Mouse (Mus musculus): ENCODE data around the gene Aebp1. TPM values are rescaled to one million over a fixed set of nuclear protein-coding genes. Genes with fewer than 3 reads are reported as not detected.

The Aebp1 gene
- total and polyA plus RNA-seq, 2 experiments from 2014 or later: 24.9 to 33.3 TPM

- H3K36me3 ChIP-seq (ENCODE audit: insufficient read depth, low read length): no peaks in the 10 kb centered on the region
- H3K9ac ChIP-seq (replicated peaks; ENCODE audit: low read length): no peak overlapping the region
- H3K4me1 ChIP-seq (ENCODE audit: insufficient read depth, low read length): no peaks in the 10 kb centered on the region; the same call in 1 of the 2 replicates
- no peak for TF ChIP-seq CTCF (IDR thresholded peaks at IDR 0.05; ENCODE audit: low read depth)
- no peak overlapping the region for H3K27ac ChIP-seq
- H3K4me3 ChIP-seq (ENCODE audit: low read length): no peak overlapping the region
- no peaks in the 10 kb centered on the region for H3K9me3 ChIP-seq (ENCODE audit: low read length)
- no peak for DNase-seq (ENCODE audit: low spot score)
- WGBS: 76% methylated on average over 8 of the region's 8 CpGs
- H3K4me2 ChIP-seq (ENCODE audit: low read depth, low read length): no peak overlapping the region
- no peaks in the 10 kb centered on the region for H3K27me3 ChIP-seq (ENCODE audit: insufficient read depth, low read length)
- no peak for ATAC-seq
These were observed 54.4 kb downstream of the Aebp1 start for GRCm38 (mm10) chr11:5916178-5916548.

- Histone ChIP-seq H3K36me3 (ENCODE audit: insufficient read depth, low read length) (no peaks in the 10 kb centered on the region), H3K27ac (no peak overlapping the region), H3K9ac (replicated peaks; ENCODE audit: low read length) (no peak overlapping the region), H3K9me3 (ENCODE audit: low read length) (no peaks in the 10 kb centered on the region), H3K27me3 (ENCODE audit: insufficient read depth, low read length) (no peaks in the 10 kb centered on the region), H3K4me1 (ENCODE audit: insufficient read depth, low read length) (no peaks in the 10 kb centered on the region; the same call in 1 of the 2 replicates), H3K4me3 (ENCODE audit: low read length) (no peak overlapping the region), H3K4me2 (ENCODE audit: low read depth, low read length) (no peak overlapping the region)
- no peak for TF ChIP-seq CTCF (IDR thresholded peaks at IDR 0.05; ENCODE audit: low read depth)
- no peak for ATAC-seq
- WGBS: 72% methylated on average over 2 of the region's 2 CpGs
- DNase-seq (ENCODE audit: low spot score): no peak
These were observed 56.4 kb downstream of the Aebp1 start for GRCm38 (mm10) chr11:5918111-5918510.

DNA sequence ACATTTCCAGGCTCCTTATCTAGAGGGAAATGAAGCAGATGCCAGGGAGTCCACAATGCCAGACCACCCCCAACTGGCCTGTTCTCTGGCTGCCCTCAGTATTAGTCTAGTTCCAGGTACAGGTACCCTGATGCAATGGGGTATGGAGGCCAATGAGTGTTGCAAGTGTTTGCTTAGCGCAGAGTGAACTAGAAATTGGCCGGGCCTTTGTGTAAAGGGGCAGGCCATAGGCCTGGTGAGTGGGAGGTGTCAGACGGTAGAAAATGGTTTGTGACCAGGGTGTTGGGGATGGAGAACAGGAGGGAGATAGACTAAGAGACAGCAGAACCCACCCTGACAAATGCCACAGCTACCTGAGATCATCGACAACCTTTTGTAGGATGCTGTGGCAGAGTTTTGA is 57.9 kb downstream of the Aebp1 start:
- no peak for ATAC-seq
- WGBS: 94% methylated on average over 4 of the region's 4 CpGs
- H3K4me1 ChIP-seq (ENCODE audit: insufficient read depth, low read length): no peaks in the 10 kb centered on the region
- no peaks in the 10 kb centered on the region for H3K36me3 ChIP-seq (ENCODE audit: insufficient read depth, low read length)
- H3K4me3 ChIP-seq (ENCODE audit: low read length): no peak overlapping the region
- DNase-seq (ENCODE audit: low spot score): no peak
- no peak for TF ChIP-seq CTCF (IDR thresholded peaks at IDR 0.05; ENCODE audit: low read depth)
- H3K4me2 ChIP-seq (ENCODE audit: low read depth, low read length): no peak overlapping the region
- H3K27ac ChIP-seq: no peak overlapping the region
- H3K9ac ChIP-seq (replicated peaks; ENCODE audit: low read length): no peak overlapping the region
- H3K27me3 ChIP-seq (ENCODE audit: insufficient read depth, low read length): no peaks in the 10 kb centered on the region
- H3K9me3 ChIP-seq (ENCODE audit: low read length): no peaks in the 10 kb centered on the region

GRCm38 (mm10) chr11:5920323-5920960 is 58.7 kb downstream of the Aebp1 start:
- Histone ChIP-seq H3K9ac (replicated peaks; ENCODE audit: low read length) (no peak overlapping the region), H3K27me3 (ENCODE audit: insufficient read depth, low read length) (no peaks in the 10 kb centered on the region), H3K4me1 (ENCODE audit: insufficient read depth, low read length) (no peaks in the 10 kb centered on the region), H3K9me3 (ENCODE audit: low read length) (no peaks in the 10 kb centered on the region), H3K27ac (no peak overlapping the region), H3K36me3 (ENCODE audit: insufficient read depth, low read length) (no peaks in the 10 kb centered on the region), H3K4me3 (ENCODE audit: low read length) (no peak overlapping the region), H3K4me2 (ENCODE audit: low read depth, low read length) (no peak overlapping the region)
- no peak for TF ChIP-seq CTCF (IDR thresholded peaks at IDR 0.05; ENCODE audit: low read depth)
- ATAC-seq (no peak), DNase-seq (ENCODE audit: low spot score) (no peak)
- 42% methylated on average over 13 of the region's 17 CpGs for WGBS

Other genes starting within 250 kb of the Aebp1 start
- 53.9 and 56.4 TPM in 2 replicates for gene Mrps24, start 146.3 kb upstream of the Aebp1 start, total RNA-seq (2014; rRNA removed)
- 230 and 234 TPM in 2 replicates for gene Mrps24, start 146.3 kb upstream of the Aebp1 start, polyA plus RNA-seq (2015; fragmentation: Nextera tagmentation; extraction: Ambion mirVana)
- 58.4 and 61.5 TPM in 2 replicates for gene Urgcp, start 99.6 kb upstream of the Aebp1 start, total RNA-seq (2014; rRNA removed)
- gene Urgcp, start 99.6 kb upstream of the Aebp1 start, polyA plus RNA-seq (2015; fragmentation: Nextera tagmentation; extraction: Ambion mirVana): 30.7 and 32.8 TPM in 2 replicates
- 74.3 and 81.7 TPM in 2 replicates for gene Dbnl, start 73.5 kb upstream of the Aebp1 start, total RNA-seq (2014; rRNA removed)
- 122 and 123 TPM in 2 replicates for gene Dbnl, start 73.5 kb upstream of the Aebp1 start, polyA plus RNA-seq (2015; fragmentation: Nextera tagmentation; extraction: Ambion mirVana)
- gene Pgam2, start 58.2 kb upstream of the Aebp1 start, total RNA-seq (2014; rRNA removed): 1.4 and 2.0 TPM in 2 replicates
- 2.8 and 3.4 TPM in 2 replicates for gene Pgam2, start 58.2 kb upstream of the Aebp1 start, polyA plus RNA-seq (2015; fragmentation: Nextera tagmentation; extraction: Ambion mirVana)
- gene Polm, start 23.9 kb upstream of the Aebp1 start, total RNA-seq (2014; rRNA removed): 4.9 and 14.7 TPM in 2 replicates
- 6.2 and 7.2 TPM in 2 replicates for gene Polm, start 23.9 kb upstream of the Aebp1 start, polyA plus RNA-seq (2015; fragmentation: Nextera tagmentation; extraction: Ambion mirVana)
- gene Pold2, start 16.3 kb downstream of the Aebp1 start, total RNA-seq (2014; rRNA removed): 32.9 and 36.6 TPM in 2 replicates
- gene Pold2, start 16.3 kb downstream of the Aebp1 start, polyA plus RNA-seq (2015; fragmentation: Nextera tagmentation; extraction: Ambion mirVana): 49.5 and 51.6 TPM in 2 replicates
- 0.79 TPM in 1 of 2 replicates, not detected in the other for gene Myl7, start 36.8 kb downstream of the Aebp1 start, total RNA-seq (2014; rRNA removed)
- not detected in 2 replicates for gene Myl7, start 36.8 kb downstream of the Aebp1 start, polyA plus RNA-seq (2015; fragmentation: Nextera tagmentation; extraction: Ambion mirVana)
- 3.2 and 9.1 TPM in 2 replicates for gene Gck, start 88.1 kb downstream of the Aebp1 start, total RNA-seq (2014; rRNA removed)
- gene Gck, start 88.1 kb downstream of the Aebp1 start, polyA plus RNA-seq (2015; fragmentation: Nextera tagmentation; extraction: Ambion mirVana): 7.1 and 7.5 TPM in 2 replicates
- gene Ykt6, start 93.7 kb downstream of the Aebp1 start, total RNA-seq (2014; rRNA removed): 130 TPM in 2 replicates
- 72.3 and 81.7 TPM in 2 replicates for gene Ykt6, start 93.7 kb downstream of the Aebp1 start, polyA plus RNA-seq (2015; fragmentation: Nextera tagmentation; extraction: Ambion mirVana)
- 188 and 212 TPM in 2 replicates for gene Camk2b, start 204.4 kb downstream of the Aebp1 start, total RNA-seq (2014; rRNA removed)
- gene Camk2b, start 204.4 kb downstream of the Aebp1 start, polyA plus RNA-seq (2015; fragmentation: Nextera tagmentation; extraction: Ambion mirVana): 160 and 165 TPM in 2 replicates